Mouse (Mus musculus) G1E-ER4 (cell line): ENCODE data around the gene Stard3. TPM values are rescaled to one million over a fixed set of nuclear protein-coding genes. Genes with fewer than 3 reads are reported as not detected.
A peak's percentile ranks its signal among the peaks of the same experiment; 100 is the strongest.

Experiments
- GATA1 ChIP-seq: IDR thresholded peaks from one replicate; pipeline ENCODE4 v1.8.0; 2012; ENCODE audit warnings: low read length, inconsistent platforms
- polyA plus RNA-seq: library from polyadenylated mRNA; stranded (reverse); fragments of >175 nt; gene quantifications from 2 replicates; pipeline ENCODE4 v1.2.3, GENCODE M21; 2012

Stard3 gene
- polyA plus RNA-seq, 1 experiment = 31.5 TPM

GRCm38 (mm10) chr11:98353651-98354211 lies 4.4 kb upstream of the Stard3 start:
- no peak for TF ChIP-seq GATA1

DNA sequence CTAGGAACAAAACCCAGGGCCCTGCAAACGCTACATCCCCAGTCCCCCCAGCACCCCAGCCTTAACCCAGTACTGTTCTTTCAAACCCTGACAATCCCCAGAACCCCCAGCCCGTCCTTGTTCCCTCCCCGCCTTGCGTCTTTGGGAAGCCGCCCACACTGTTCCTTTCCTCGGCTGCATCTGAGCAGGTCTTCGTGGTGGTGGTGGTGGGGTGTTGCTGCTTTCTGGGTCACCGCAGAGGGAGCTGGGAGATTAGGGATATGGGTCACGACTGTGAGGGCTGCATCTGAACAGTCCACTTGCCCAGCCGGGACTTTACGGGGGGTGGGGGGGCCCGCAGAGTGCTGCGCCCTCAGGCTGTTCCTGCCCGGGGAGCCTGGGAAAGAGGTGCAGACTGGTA lies 3.7 kb upstream of the Stard3 start:
- TF ChIP-seq GATA1 = no peak

GRCm38 (mm10) chr11:98355732-98356299 lies 2.4 kb upstream of the Stard3 start:
- TF ChIP-seq GATA1 = peak; percentile 62

DNA sequence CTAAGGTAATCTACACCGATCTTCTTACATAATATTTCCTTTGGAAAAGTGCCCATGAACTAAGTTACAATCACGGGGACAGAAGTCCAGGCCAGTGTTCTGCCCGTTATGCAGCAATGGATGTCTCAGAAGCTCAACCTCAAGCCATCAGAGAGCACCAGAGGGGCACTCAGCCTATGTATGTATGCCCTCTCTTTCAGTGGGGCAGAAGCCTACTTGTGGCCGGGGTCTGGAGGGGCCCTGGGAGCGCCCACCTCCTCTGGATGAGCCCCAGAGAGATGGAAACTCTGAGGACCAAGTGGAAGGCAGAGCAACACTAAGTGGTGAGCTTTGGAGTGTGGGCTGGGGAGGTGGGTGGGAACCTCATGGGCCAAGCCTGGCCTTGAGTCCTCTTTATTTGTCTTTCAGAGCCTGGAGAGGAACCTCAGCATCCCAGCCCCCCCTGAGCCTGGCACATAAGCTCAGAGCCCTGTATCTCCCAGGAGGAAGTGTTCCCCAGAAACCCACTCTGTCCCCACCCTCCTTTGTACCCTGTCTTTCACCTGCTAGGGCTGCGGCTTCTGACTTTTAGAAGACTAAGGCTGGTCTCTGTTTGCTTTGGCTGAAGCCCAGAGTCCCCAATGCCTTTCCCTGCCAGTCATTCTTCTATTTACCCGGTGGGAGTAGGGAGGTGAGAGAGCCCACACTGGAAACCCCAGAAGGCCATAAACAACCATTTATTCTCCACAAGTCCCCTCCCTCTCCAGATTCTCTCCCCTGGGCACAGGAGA lies 1.4 kb upstream of the Stard3 start:
- no peak for TF ChIP-seq GATA1

DNA sequence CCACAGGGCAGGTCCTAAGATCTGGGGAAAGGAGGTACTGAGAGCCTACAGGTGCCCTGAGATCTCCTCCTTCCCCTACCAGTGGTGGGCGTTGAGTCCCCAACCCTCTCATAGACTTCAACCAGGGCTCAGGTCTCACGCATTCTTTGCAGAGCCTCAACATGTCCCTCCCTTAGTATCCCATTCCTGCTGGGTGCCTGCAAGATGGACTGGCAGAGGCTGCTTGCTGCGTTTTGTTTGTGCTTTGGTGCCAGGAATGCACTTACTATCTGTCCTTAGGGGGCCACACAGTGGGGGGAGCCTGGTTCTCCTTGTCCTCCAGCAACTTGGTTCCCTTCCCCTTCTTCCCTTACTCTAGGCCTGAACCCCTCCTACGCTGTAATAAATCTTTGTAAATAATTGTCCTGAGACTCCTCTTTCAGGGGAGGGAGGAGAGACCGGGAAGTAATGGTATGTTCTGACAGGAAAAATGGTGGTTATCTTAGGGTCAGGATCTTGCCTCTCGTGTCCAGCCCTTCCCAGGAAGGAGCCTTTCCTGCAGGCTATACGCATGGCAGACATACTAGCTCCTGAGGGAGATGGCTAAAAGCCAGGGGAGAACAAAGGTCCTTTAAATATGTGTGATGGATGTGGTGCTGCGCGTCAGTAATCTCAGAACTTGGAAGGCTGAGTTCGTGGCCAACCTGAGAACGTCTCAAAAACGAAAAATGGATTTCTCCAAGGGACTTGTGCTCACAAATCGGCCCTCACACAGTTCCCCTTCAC lies 590 bp upstream of the Stard3 start:
- TF ChIP-seq GATA1 = no peak

DNA sequence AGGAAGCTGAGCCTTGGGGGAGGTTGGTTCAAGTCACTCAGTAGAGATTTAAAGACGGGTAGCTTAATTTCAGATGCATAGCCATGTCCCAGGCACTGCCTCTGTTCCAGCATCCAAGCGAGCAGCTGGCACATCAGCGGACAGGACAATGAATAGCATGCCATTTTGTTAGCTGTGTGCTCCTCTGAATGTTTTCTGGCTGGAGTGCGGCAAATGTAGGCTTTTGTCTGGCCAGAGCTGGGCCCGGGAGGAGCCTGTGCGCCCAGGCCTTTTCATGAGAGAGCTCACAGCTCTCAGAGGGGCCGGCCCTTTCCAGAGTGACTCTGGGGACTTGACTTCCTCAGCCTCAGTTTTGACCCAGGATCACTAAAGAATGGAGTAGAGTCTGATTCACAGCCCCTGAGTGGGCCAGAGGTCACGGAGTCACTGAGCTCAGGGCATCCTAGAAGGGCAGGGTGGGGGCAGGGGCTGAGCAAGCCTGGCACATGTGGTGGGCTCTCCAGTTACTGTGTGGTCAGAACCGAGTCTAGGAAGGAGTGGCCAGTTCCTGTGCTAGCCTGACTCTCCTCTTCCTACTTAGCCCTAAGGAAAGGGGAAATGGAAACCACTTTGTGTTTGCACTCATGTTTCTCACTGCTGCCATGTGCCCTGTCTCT lies 2.8 kb downstream of the Stard3 start:
- no peak for TF ChIP-seq GATA1

GRCm38 (mm10) chr11:98363817-98364216 lies 5.6 kb downstream of the Stard3 start:
- no peak for TF ChIP-seq GATA1

DNA sequence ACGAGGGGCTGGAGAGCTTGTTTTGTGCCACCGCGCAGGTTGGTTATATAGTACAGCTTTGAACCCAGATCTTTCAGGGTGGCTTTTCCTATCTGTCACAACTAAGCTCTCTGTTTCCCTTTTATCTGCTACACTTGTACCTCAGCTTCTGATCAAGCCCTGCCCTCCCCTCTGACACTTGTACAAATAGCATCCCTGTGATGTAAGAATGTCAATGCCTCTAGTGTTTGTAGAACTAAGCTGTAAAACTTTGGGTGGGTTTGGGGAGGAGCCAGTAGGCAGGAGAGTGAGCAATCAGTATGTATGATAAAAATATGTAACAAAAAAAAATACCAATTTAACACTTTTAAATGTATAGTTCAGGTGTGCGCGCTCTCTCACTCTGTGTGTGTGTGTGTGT lies 6.2 kb downstream of the Stard3 start:
- no peak for TF ChIP-seq GATA1

DNA sequence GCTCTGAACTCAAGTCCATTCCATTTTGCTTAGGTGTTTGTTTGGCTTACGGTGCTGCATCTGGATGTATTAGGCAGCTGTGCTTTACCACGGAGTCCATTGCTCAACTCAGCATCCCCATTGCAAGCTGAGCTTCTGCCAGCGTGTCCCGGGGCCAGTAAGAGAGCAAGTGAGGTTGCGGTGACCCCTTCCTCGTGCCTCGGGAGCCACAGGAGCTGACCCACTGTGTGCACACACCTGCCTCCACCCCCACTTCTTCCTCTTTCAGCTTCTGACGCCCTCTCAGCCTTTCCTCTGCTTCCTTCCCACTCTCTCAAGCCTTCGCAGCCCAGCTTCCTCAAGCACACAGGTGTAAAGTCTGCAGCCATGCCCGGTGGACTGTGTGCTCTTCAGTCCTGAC lies 8.1 kb downstream of the Stard3 start:
- TF ChIP-seq GATA1 = no peak

DNA sequence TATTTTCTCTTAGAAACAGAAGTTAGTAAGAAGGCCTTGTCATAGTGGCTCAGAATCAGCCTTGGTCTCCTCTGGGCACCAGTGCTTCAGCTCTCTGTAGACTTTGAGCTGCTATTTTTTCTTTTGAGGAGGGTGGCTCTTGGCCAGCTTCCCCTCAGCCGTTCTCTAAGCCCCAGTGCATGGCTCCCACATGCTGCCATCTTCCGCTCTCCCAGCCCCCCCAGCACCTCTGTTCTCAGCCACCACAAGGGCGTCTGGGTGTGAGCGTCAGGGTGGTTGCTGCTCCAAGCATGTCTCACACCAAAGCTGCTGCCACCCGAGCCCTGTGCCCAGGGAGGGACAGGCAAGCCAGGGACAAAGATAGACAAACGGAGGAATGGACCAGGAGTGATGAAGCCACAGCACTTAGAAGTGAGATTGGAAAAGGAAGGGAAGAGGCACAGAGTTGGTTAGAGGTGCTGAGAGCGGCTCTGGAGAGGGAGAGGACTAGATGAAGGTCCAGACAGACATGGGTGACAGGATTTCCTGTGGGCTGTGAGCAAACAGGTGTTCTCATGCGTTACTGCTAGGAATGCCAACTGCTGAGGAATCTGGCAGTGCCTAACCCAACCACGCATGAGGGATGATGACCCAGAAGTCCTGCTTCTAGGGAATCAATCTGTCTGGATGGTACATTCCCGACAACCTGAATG lies 9.1 kb downstream of the Stard3 start:
- TF ChIP-seq GATA1 = no peak

DNA sequence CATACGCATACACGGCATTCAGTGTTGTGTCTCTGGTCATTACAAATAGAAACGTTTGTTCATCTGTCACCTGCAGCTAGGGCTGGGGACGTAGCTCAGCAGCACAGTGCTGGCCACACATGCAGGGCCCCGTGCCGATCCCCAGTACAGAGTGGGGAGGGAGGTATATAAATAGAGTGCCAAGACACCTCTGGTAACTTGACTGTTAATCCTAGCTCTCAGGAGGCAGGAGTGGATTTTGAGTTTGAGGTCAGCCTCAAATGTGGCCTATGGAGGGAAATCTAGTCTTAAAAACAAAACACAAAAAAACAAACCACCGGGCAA lies 9.7 kb downstream of the Stard3 start:
- TF ChIP-seq GATA1 = no peak

GRCm38 (mm10) chr11:98369337-98369736 lies 11.2 kb downstream of the Stard3 start:
- no peak for TF ChIP-seq GATA1

DNA sequence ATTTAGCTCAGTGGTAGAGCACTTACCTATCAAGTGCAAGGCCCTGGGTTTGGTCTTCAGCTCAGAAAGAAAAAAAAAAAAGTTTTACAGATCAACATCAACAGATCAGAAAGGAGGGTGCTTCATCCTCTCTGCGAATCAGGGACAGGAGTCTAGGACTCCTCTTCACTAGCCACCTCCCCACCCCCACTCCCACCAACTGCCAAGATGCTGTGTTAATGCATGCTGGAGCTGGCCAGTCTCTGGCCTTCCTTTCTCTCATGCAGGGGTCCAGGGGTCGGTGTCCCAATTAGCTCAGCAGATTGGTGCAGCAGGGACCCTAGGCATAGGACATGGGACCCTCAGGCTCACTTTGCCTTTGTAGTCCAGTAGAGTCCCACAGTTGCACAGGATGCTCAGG lies 12.4 kb downstream of the Stard3 start:
- no peak for TF ChIP-seq GATA1

GRCm38 (mm10) chr11:98371556-98372240 lies 13.5 kb downstream of the Stard3 start:
- TF ChIP-seq GATA1 = no peak

DNA sequence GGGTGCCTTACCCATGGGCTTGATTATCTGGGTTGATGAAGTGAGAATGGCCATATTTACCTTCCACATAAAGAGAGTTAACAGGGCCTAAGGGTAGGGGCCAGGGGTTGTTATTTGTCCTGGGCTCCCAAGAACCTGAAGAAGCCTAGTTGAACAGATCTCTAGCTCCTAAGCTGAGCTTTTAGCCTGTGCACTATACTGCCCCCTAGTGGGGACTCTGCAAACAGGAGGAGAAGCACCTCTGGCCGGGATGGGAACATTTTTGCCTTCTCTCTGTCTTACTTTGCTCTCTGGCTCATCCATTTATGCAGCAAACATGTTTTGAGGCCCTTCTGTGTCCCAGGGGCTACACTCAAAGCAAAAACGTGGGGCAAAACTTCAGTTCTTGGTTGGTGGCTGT lies 14.2 kb downstream of the Stard3 start:
- no peak for TF ChIP-seq GATA1

DNA sequence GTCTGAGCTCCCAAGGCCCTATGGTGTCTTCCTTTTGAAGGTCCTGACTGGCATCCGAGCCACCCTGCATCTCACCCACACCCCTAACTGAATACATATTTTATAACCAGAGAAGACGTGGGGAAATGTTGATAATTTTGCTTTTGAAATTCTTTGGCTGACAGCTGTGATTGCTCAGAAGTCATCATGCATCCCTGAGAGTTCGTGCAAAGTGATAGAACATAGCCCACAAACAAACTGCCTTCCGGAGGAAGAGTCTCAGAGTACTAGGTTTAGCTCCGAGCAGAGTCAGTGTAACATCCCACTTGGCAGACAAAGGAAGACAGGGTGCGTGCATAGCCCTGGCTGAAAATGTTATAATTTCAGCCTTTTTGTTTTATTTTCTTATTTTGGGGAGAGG lies 15.1 kb downstream of the Stard3 start:
- no peak for TF ChIP-seq GATA1
